Mouse (Mus musculus) thymus, adult 2 months (tissue): Measurements from ENCODE around the gene Erc2. TPM values are rescaled to one million over a fixed set of nuclear protein-coding genes. Genes with fewer than 3 reads are reported as not detected.

Source experiments
- DNase-seq: peaks from one replicate; pipeline ENCODE4 v3.0.0; 2021
- H3K27ac ChIP-seq: fragments of 200-500 bp; 2 replicates; pipeline ENCODE4 v1.5.1; 2012; ENCODE audit warnings: low read length, control low read depth; ENCODE audit not compliant: control insufficient read depth, insufficient read depth
- H3K27me3 ChIP-seq: fragments of 200-500 bp; 2 replicates; pipeline ENCODE4 v1.6.1; 2012; ENCODE audit warnings: mild to moderate bottlenecking, low read length, moderate library complexity, mixed read lengths; ENCODE audit not compliant: control insufficient read depth, insufficient read depth
- H3K36me3 ChIP-seq: fragments of 200-500 bp; 2 replicates; pipeline ENCODE4 v1.6.1; 2012; ENCODE audit warnings: mild to moderate bottlenecking, low read length, moderate library complexity; ENCODE audit not compliant: control insufficient read depth, insufficient read depth
- H3K4me1 ChIP-seq: fragments of 200-500 bp; replicated peaks from 2 replicates; pipeline ENCODE4 v1.6.1; 2012; ENCODE audit warnings: low read length; ENCODE audit not compliant: control insufficient read depth, insufficient read depth
- H3K4me3 ChIP-seq: fragments of 200-500 bp; 2 replicates; pipeline ENCODE4 v1.5.1; 2012; ENCODE audit warnings: mild to moderate bottlenecking, low read length, control low read depth, moderate library complexity; ENCODE audit not compliant: control insufficient read depth, insufficient read depth
- CTCF ChIP-seq: fragments of 200-500 bp; IDR thresholded peaks from 2 replicates; pipeline ENCODE4 v1.5.1; 2012; ENCODE audit warnings: mild to moderate bottlenecking, control low read depth, low read length, moderate library complexity, borderline replicate concordance; ENCODE audit not compliant: control insufficient read depth, poor library complexity, insufficient read depth; ENCODE audit errors: extremely low read depth
- POLR2A ChIP-seq: fragments of 200-500 bp; IDR thresholded peaks from 2 replicates; pipeline ENCODE4 v1.6.1; 2012; ENCODE audit warnings: mild to moderate bottlenecking, low read length, control low read depth, moderate library complexity; ENCODE audit not compliant: control insufficient read depth, poor library complexity, insufficient read depth; ENCODE audit errors: extremely low read depth
- WGBS: fragments of 180-500 bp; shearing (Covaris S2); methylation state at CpG from one replicate; pipeline ENCODE4 v1.1.7; 2018; 5-methylcytosine and 5-hydroxymethylcytosine counted together
- polyA plus RNA-seq: library from polyadenylated mRNA; depleted of rRNA; stranded (reverse); fragments of >200 nt; gene quantifications from 2 replicates; pipeline ENCODE4 v1.2.3, GENCODE M21; 2012

Erc2 gene
- polyA plus RNA-seq, 1 experiment, result 0.18 TPM

- Histone ChIP-seq H3K4me1 (no peaks in the 10 kb centered on the region), H3K27me3 (no peaks in the 10 kb centered on the region), H3K27ac (no peak overlapping the region), H3K36me3 (no peaks in the 10 kb centered on the region), H3K4me3 (no peak overlapping the region)
- no peak for TF ChIP-seq POLR2A
- no peak for TF ChIP-seq CTCF
- DNase-seq, result no peak
- WGBS, result 88% methylated on average over 10 of the region's 10 CpGs
Observed at GRCm38 (mm10) chr14:28010536-28011280, 388.5 kb downstream of the Erc2 start.

DNA sequence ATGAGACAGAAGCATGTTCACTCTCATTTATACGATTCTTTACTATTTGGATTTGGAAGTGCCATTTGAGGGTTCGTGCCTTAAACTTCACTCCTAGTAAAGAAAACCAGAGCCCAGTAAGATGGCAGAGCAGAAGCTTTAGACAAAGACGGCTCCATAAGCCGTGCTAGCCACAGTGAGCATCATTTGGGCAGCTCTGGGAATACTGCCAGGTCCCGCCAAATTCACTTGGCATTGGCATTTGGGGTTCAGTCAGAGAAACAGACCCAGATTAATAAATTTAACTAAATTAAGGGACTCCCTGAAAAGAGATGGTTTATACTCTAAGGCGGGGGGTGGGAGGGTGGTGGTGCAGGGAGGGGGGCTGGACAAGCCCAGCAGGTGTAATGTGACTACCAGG is 401.0 kb downstream of the Erc2 start:
- 92% methylated on average over 6 of the region's 6 CpGs for WGBS
- no peak for DNase-seq
- TF ChIP-seq POLR2A, result no peak
- TF ChIP-seq CTCF, result no peak
- no peak overlapping the region for H3K4me3 ChIP-seq
- no peaks in the 10 kb centered on the region for H3K27me3 ChIP-seq
- H3K36me3 ChIP-seq, result no peaks in the 10 kb centered on the region
- no peaks in the 10 kb centered on the region for H3K4me1 ChIP-seq
- H3K27ac ChIP-seq, result no peak overlapping the region

- no peak overlapping the region for H3K27ac ChIP-seq
- TF ChIP-seq CTCF (no peak), POLR2A (no peak)
- no peaks in the 10 kb centered on the region for H3K27me3 ChIP-seq
- no peak for DNase-seq
- no peaks in the 10 kb centered on the region for H3K36me3 ChIP-seq
- 97% methylated on average over 1 of the region's 1 CpGs for WGBS
- no peak overlapping the region for H3K4me3 ChIP-seq
- H3K4me1 ChIP-seq, result no peaks in the 10 kb centered on the region
Observed at GRCm38 (mm10) chr14:28030870-28031269, 408.6 kb downstream of the Erc2 start.

GRCm38 (mm10) chr14:28035013-28035412 is 412.8 kb downstream of the Erc2 start:
- no peak for DNase-seq
- Histone ChIP-seq H3K27ac (no peak overlapping the region), H3K4me1 (no peaks in the 10 kb centered on the region), H3K4me3 (no peak overlapping the region), H3K27me3 (no peaks in the 10 kb centered on the region), H3K36me3 (no peaks in the 10 kb centered on the region)
- 89% methylated on average over 2 of the region's 2 CpGs for WGBS
- TF ChIP-seq POLR2A (no peak), CTCF (no peak)

DNA sequence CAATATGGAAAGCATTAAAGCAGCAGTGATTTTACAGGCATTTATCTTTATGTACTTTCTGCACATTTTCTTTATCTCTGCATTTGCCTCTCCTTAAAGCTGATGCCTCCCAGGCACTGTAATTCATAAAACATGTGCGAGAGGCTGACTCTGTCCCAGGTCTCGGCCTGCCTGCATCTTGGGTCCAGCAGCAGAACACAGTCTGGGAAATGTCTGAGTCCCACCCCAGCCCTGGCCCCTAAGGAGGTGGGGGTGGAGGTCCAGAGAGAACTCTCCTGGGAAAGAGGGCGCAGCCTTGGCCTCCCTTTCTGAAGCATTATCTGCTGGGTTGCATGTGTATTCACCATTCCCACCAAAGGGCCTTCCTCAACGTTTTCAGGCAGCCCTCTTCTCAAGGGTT is 420.9 kb downstream of the Erc2 start:
- TF ChIP-seq CTCF (no peak), POLR2A (no peak)
- Histone ChIP-seq H3K27me3 (no peaks in the 10 kb centered on the region), H3K36me3 (no peaks in the 10 kb centered on the region), H3K27ac (no peak overlapping the region), H3K4me3 (no peak overlapping the region), H3K4me1 (no peaks in the 10 kb centered on the region)
- DNase-seq, result no peak
- 82% methylated on average over 4 of the region's 4 CpGs for WGBS

DNA sequence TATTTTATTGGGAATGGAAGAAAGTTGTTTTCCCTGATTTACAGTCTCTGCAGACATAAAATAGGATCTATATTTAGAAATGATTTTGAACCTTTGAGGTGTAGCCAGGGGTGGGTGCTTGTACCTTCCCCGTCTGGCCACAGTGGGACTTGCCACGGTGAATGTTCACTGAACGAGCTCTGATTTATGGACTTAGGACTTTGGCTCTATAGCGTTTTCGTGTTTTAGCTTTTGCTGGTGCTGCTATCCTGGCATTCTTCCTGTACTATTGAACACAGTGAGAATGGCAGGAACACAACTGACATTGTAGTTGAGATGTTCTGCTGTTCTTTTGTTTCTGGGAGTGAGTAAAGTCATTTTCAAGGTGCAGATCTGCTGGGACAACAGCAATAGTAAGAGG is 429.4 kb downstream of the Erc2 start:
- TF ChIP-seq POLR2A (no peak), CTCF (no peak)

More for the DNA sequence above, 429.4 kb downstream of the Erc2 start:
- H3K27ac ChIP-seq, result no peak overlapping the region
- WGBS, result 85% methylated on average over 5 of the region's 5 CpGs
- no peaks in the 10 kb centered on the region for H3K4me1 ChIP-seq
- no peaks in the 10 kb centered on the region for H3K27me3 ChIP-seq
- no peaks in the 10 kb centered on the region for H3K36me3 ChIP-seq
- H3K4me3 ChIP-seq, result no peak overlapping the region
- DNase-seq, result no peak
